Mouse (Mus musculus) gastrocnemius, postnatal 14 days (tissue): Measurements from ENCODE around the gene Dmrt2. TPM values are rescaled to one million over a fixed set of nuclear protein-coding genes. Genes with fewer than 3 reads are reported as not detected.

ENCODE experiments used
- DNase-seq: peaks from one replicate; pipeline ENCODE4 v3.0.0; 2021; ENCODE audit warnings: mixed read lengths
- intact Hi-C: fragments of 180-260 bp; cut with DNase I; formaldehyde crosslinking; loops from one replicate; pipeline ENCODE4 v1.15.1; 2025; ENCODE audit warnings: low total_unique reads
- total RNA-seq, 2 experiments: library from RNA; stranded (reverse); gene quantifications; 2 replicates each; pipeline ENCODE4 v1.2.3; 2021

The Dmrt2 gene
- total RNA-seq, 2 experiments from 2014 or later = 3.9 to 5.1 TPM

DNA sequence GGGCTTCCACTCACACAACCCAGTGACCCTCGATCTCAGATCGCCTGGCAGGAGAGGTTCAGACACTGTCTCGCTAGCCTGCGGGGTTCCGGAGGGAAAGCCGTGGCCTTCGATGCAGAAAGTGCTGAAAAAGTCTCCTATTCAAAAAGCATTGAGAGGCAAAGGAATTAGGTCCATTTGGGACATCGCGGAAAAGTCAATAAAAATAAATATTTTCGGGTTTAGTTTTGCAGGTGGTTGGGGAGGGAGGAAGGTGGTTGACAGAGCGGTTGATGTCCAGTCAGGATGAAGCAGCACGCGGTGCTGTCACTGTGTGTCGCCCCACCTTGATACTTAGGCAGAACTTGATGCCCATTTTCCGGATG is 1.8 kb downstream of the Dmrt2 start:
- no peak for DNase-seq
- intact Hi-C loops = no loop called here

DNA sequence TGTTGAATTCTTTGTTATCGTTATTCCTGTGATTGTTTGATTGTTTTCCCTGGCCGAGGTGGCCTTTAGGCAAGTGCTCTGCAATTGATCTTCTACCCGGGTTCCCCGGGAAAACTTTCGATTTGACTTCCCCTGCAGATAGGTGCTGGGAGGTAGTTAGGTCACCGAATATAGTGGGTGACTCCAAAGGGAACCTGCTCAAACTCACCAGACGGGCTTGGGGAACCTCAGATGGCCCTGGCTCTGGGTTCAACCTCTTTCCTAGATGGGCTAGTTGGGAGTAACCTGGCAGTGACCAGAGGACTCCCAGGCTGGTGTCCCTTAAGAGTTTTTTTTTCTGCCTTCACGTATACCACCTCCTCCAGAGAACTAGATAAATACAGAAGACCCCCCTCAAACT is 2.5 kb downstream of the Dmrt2 start:
- no peak for DNase-seq
- intact Hi-C loops = no loop called here

DNA sequence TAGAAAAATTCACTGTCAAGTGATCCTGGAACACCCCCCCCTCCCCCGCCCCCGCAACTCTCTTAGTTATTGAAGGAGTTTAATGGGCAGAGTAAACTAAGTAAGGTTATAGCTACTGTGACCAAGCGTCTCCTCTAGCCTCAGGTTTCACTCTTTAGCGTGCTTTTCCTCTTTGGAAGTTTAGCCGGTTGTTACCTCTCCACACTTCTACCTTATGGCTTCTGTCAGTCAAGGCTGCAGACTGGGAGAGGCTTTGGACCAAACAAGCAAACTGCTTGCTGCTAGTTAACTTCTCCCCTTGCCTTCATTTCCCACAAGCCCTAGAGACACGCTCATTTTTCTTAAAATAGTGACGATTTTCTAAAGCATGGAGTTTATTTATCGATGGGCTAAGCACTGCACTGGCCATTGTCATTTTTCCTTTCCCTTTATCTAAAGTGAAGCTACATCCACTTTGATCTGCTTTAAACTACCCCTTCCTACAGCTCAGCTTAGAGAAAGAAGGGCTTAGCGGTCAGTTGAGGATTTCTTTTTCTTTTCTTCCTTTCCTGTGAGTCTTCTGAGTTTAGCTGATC is 3.7 kb downstream of the Dmrt2 start:
- DNase-seq = no peak
- intact Hi-C loops = no loop called here

DNA sequence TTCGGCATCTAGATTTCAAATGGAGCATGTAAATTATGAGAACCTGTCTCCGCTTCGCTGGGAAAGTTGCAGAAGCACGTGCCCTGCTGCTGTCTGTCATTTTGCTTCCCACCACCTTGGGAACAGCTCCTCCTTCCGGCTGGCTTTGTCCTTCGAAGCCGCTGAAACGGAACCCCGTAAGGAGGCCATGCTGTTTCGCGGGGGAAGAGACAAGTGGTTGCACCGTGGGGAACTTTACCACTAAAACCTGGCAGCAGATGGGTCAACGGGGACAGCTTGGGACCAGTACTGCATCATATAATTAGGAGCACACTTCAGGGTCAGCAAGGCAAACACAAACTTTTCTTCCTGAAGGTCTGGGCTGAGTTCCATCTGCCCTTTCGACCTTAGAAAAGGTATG is 26.6 kb downstream of the Dmrt2 start:
- DNase-seq = peak; percentile 30
- intact Hi-C loops = no loop called here

DNA sequence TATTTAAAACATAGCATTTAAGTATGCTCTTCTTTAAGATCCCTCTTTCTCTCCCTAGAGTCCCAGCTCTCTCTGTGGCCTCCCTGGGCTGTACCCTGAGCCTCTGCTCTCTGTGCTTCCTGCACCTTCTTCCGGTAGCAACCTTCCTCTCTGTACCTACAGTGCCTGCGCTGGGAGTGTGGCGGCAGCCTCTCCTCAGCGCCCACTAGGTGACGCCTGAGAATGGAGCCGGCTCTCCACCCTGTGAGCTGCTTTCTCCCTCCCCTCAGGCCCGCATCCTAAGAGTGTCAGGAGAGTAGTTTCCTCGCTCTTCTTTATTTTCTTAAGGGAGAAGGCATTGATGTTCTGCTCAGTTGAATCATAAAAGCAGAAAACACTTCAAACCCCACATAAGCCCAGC is 41.2 kb downstream of the Dmrt2 start:
- intact Hi-C loops = no loop called here
- peak; percentile 24 for DNase-seq

DNA sequence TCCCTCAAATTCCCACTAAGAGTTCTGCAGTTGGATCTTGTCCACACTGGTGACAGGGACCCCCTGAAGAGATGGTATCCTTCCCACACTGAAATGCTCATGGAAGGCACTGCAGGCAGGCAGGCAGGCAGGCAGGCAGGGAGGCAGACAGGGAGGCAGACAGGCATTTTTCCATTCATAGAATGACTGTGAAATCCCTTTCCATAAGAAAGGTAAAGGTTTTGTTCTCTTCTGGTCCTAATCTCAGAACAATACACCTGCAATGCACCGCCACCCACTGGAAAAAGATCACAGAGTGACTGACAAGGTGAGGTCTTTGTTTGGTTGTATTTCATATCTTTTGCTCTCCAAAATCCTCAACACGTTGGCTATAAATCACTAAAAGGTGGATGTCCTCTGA is 42.7 kb downstream of the Dmrt2 start:
- DNase-seq = no peak
- intact Hi-C loops = no loop called here

DNA sequence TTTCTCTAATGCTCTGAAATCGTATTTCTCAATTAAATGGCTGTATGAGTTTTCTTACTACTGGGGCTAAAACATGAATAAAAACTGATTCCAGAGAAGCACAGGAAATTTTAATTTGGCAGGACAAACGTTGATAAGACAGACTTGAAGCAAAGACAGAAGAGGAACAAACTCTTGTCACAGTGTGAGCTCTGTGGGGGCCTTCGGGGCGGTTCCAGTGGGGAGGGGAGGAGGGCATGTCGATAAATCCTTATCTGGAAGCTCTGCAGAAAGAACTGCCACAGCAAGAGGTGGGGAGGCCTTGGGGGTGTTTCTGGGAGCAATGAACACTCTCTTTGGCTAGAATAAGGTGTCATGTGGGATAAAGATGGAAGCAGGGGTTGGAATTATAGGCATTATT is 50.4 kb downstream of the Dmrt2 start:
- intact Hi-C loops = no loop called here
- DNase-seq = no peak

Other genes with a start within 250 kb of the Dmrt2 start
- gene Dmrt1, start 166.8 kb upstream of the Dmrt2 start, total RNA-seq = not detected
- gene Dmrt3, start 62.1 kb upstream of the Dmrt2 start, total RNA-seq = not detected